Mouse (Mus musculus) Patski (cell line): ENCODE measurements around the gene Prkg2. TPM values are rescaled to one million over a fixed set of nuclear protein-coding genes. Genes with fewer than 3 reads are reported as not detected.
A peak's percentile ranks its signal among the peaks of the same experiment; 100 is the strongest.

Source experiments
- ATAC-seq: fragments of 100-300 bp; one replicate; pipeline ENCODE4 v1.8.0; 2021
- CTCF ChIA-PET: fragments of 350-600 bp; sonication (Branson Sonifier 250); formaldehyde crosslinking; loops from one replicate; lab custom pipeline; 2022; ENCODE audit warnings: inconsistent platforms; lab: Charles Lee
- POLR2A ChIA-PET: fragments of 350-600 bp; sonication (Branson Sonifier 250); formaldehyde crosslinking; loops from one replicate; lab custom pipeline; 2022; ENCODE audit warnings: antibody characterized with exemption, inconsistent platforms; lab: Charles Lee
- DNase-seq: peaks from one replicate; pipeline ENCODE4 v3.0.0-alpha.2; 2011; ENCODE audit warnings: low read depth, low spot score
- H3K27me3 ChIP-seq: fragments of 371-371 bp; one replicate; pipeline ENCODE4 v1.5.1; 2021
- CTCF ChIP-seq: fragments of 100-300 bp; IDR thresholded peaks from one replicate; pipeline ENCODE4 v1.5.1; 2021
- in situ Hi-C: fragments of 300-500 bp; cut with MboI; formaldehyde crosslinking; loops from 3 replicates; pipeline ENCODE4 v1.11.1; 2018; ENCODE audit warnings: low pct_unique_long_range_greater_than_20kb, mixed read lengths
- polyA plus RNA-seq: library from polyadenylated mRNA; unstranded; gene quantifications from one replicate; pipeline ENCODE4 v1.2.3, GENCODE M21; 2021

Gene Prkg2
- polyA plus RNA-seq: 7.6 TPM

GRCm38 (mm10) chr5:99036596-99037441, at the start of gene Prkg2:
Prkg2 (minus strand) TSS chr5:99037351.
- peaks cover 23% of the 10 kb centered on the region for H3K27me3 ChIP-seq
- ChIA-PET POLR2A (interaction anchor here (0.6 kb wide), 1 partner anchor 20 kb away, joined by 3 read pairs; no protein-coding TSS in a partner anchor), CTCF (interaction anchor here (1.0 kb wide), 1 partner anchor 10 kb away, joined by 3 read pairs; no protein-coding TSS in a partner anchor)
- peak; percentile 37 for ATAC-seq
- no peak for TF ChIP-seq CTCF
- DNase-seq: no peak
- in situ Hi-C loops: no loop called here

GRCm38 (mm10) chr5:99083955-99084354, 46.8 kb upstream of the Prkg2 start:
- H3K27me3 ChIP-seq: no peaks in the 10 kb centered on the region
- no peak for TF ChIP-seq CTCF
- POLR2A ChIA-PET: no interaction called here
- ATAC-seq (no peak), DNase-seq (no peak)
- CTCF ChIA-PET: no interaction called here
- in situ Hi-C loops: no loop called here

- H3K27me3 ChIP-seq: peaks cover 3% of the 10 kb centered on the region
- peak; percentile 19 for TF ChIP-seq CTCF
- in situ Hi-C loops: no loop called here
- POLR2A ChIA-PET: no interaction called here
- CTCF ChIA-PET: interaction anchor here (1.0 to 2.2 kb wide), 6 partner anchors 9 to 52 kb away, joined by 3 to 7 read pairs (median 4); no protein-coding TSS in a partner anchor
- ATAC-seq (peak; percentile 51), DNase-seq (no peak)
Measured at GRCm38 (mm10) chr5:99078375-99078774, 41.2 kb upstream of the Prkg2 start.

- CTCF ChIA-PET: interaction anchor here (1.3 kb wide), 1 partner anchor 21 kb away, joined by 4 read pairs; no protein-coding TSS in a partner anchor
- no peak for ATAC-seq
- H3K27me3 ChIP-seq: no peaks in the 10 kb centered on the region
- in situ Hi-C loops: no loop called here
- TF ChIP-seq CTCF: no peak
- POLR2A ChIA-PET: no interaction called here
- no peak for DNase-seq
Measured at GRCm38 (mm10) chr5:99068391-99068790, 31.2 kb upstream of the Prkg2 start.

- CTCF ChIA-PET: no interaction called here
- POLR2A ChIA-PET: no interaction called here
- in situ Hi-C loops: no loop called here
Measured at GRCm38 (mm10) chr5:99062582-99062981, 25.4 kb upstream of the Prkg2 start.

GRCm38 (mm10) chr5:99039021-99039420, 1.9 kb upstream of the Prkg2 start:
- no peak for DNase-seq
- peaks cover 23% of the 10 kb centered on the region for H3K27me3 ChIP-seq
- no peak for TF ChIP-seq CTCF
- in situ Hi-C loops: no loop called here
- ChIA-PET POLR2A (no interaction called here), CTCF (interaction anchor here (0.8 kb wide), 1 partner anchor 12 kb away, joined by 3 read pairs; no protein-coding TSS in a partner anchor)
- ATAC-seq: no peak

More at GRCm38 (mm10) chr5:99062582-99062981, 25.4 kb upstream of the Prkg2 start:
- no peak for DNase-seq
- TF ChIP-seq CTCF: no peak
- H3K27me3 ChIP-seq: peaks cover 5% of the 10 kb centered on the region
- no peak for ATAC-seq

- TF ChIP-seq CTCF: no peak
- ChIA-PET CTCF (no interaction called here), POLR2A (no interaction called here)
- no peak for DNase-seq
- in situ Hi-C loops: no loop called here
- H3K27me3 ChIP-seq: peaks cover 23% of the 10 kb centered on the region
- no peak for ATAC-seq
Measured at GRCm38 (mm10) chr5:99037442-99037811, 276 bp upstream of the Prkg2 start.

GRCm38 (mm10) chr5:99035961-99036360, 1.2 kb downstream of the Prkg2 start:
- no peak for TF ChIP-seq CTCF
- ChIA-PET CTCF (interaction anchor here (1.0 kb wide), 1 partner anchor 9 kb away, joined by 3 read pairs; no protein-coding TSS in a partner anchor), POLR2A (interaction anchor here (0.6 kb wide), 2 partner anchors 19 to 152 kb away, joined by 3 to 4 read pairs; no protein-coding TSS in a partner anchor)
- H3K27me3 ChIP-seq: peaks cover 23% of the 10 kb centered on the region
- in situ Hi-C loops: no loop called here
- ATAC-seq (no peak), DNase-seq (no peak)

GRCm38 (mm10) chr5:99031551-99032149, 5.5 kb downstream of the Prkg2 start:
- TF ChIP-seq CTCF: no peak
- in situ Hi-C loops: no loop called here
- CTCF ChIA-PET: interaction anchor here (0.7 to 1.5 kb wide), 3 partner anchors 17 to 153 kb away, joined by 3 to 4 read pairs (median 3); no protein-coding TSS in a partner anchor
- ATAC-seq (no peak), DNase-seq (no peak)
- H3K27me3 ChIP-seq: peaks cover 10% of the 10 kb centered on the region
- POLR2A ChIA-PET: interaction anchor here (0.6 kb wide), 1 partner anchor 431 kb away, joined by 3 read pairs; no protein-coding TSS in a partner anchor

GRCm38 (mm10) chr5:99026343-99026742, 10.8 kb downstream of the Prkg2 start:
- ChIA-PET POLR2A (no interaction called here), CTCF (interaction anchor here (0.9 to 1.2 kb wide), 2 partner anchors 22 to 52 kb away, joined by 3 read pairs; no protein-coding TSS in a partner anchor)
- H3K27me3 ChIP-seq: no peaks in the 10 kb centered on the region
- ATAC-seq: no peak
- in situ Hi-C loops: no loop called here
- no peak for DNase-seq
- no peak for TF ChIP-seq CTCF
